Mouse (Mus musculus) heart, embryonic 10.5 days (tissue): Measurements from ENCODE around the gene Pfkl. TPM values are rescaled to one million over a fixed set of nuclear protein-coding genes. Genes with fewer than 3 reads are reported as not detected.

Experiments used
- polyA plus RNA-seq: library from polyadenylated mRNA; unstranded; fragments of >200 nt; fragmentation: Nextera tagmentation; extraction: Ambion mirVana; gene quantifications from 2 replicates; pipeline ENCODE4 v1.2.1, GENCODE M21; 2016

The Pfkl gene
- polyA plus RNA-seq, 1 experiment from 2014 or later, result 264 TPM

Other genes with a start within 250 kb of the Pfkl start
- gene Gm3238, start 238.8 kb downstream of the Pfkl start, polyA plus RNA-seq, result not detected in 2 replicates
- gene Gm7138, start 233.1 kb downstream of the Pfkl start, polyA plus RNA-seq, result not detected in 2 replicates
- not detected in 2 replicates for gene Gm3250, start 227.5 kb downstream of the Pfkl start, polyA plus RNA-seq
- gene Gm7137, start 221.9 kb downstream of the Pfkl start, polyA plus RNA-seq, result not detected in 2 replicates
- gene Gm9639, start 215.0 kb downstream of the Pfkl start, polyA plus RNA-seq, result not detected in 2 replicates
- not detected in 2 replicates for gene Gm19668, start 210.9 kb downstream of the Pfkl start, polyA plus RNA-seq
- not detected in 2 replicates for gene Gm9507, start 198.2 kb downstream of the Pfkl start, polyA plus RNA-seq
- not detected in 2 replicates for gene Gm2696, start 195.4 kb downstream of the Pfkl start, polyA plus RNA-seq
- not detected in 2 replicates for gene Krtap10-4, start 183.0 kb downstream of the Pfkl start, polyA plus RNA-seq
- not detected in 2 replicates for gene Krtap10-10, start 174.1 kb downstream of the Pfkl start, polyA plus RNA-seq
- not detected in 2 replicates for gene Gm36176, start 163.3 kb downstream of the Pfkl start, polyA plus RNA-seq
- not detected in 2 replicates for gene Gm10318, start 157.2 kb downstream of the Pfkl start, polyA plus RNA-seq
- not detected in 2 replicates for gene Gm3285, start 148.1 kb downstream of the Pfkl start, polyA plus RNA-seq
- 2.7 and 4.9 TPM in 2 replicates for gene Lrrc3, start 107.5 kb downstream of the Pfkl start, polyA plus RNA-seq
- 0.43 TPM in 2 replicates for gene Trpm2, start 39.5 kb downstream of the Pfkl start, polyA plus RNA-seq
- 16.9 and 23.1 TPM in 2 replicates for gene 1810043G02Rik, start 31.6 kb downstream of the Pfkl start, polyA plus RNA-seq
- gene Dnmt3l, start 31.9 kb upstream of the Pfkl start, polyA plus RNA-seq, result not detected in 2 replicates
- 0.18 and 0.45 TPM in 2 replicates for gene Aire, start 33.5 kb upstream of the Pfkl start, polyA plus RNA-seq
- gene Icosl, start 59.2 kb upstream of the Pfkl start, polyA plus RNA-seq, result 1.4 and 2.1 TPM in 2 replicates
- gene D10Jhu81e, start 159.7 kb upstream of the Pfkl start, polyA plus RNA-seq, result 32.8 and 34.9 TPM in 2 replicates
- gene Pwp2, start 175.1 kb upstream of the Pfkl start, polyA plus RNA-seq, result 18.0 and 23.1 TPM in 2 replicates
- 11.1 and 13.5 TPM in 2 replicates for gene Trappc10, start 234.6 kb upstream of the Pfkl start, polyA plus RNA-seq